Mouse (Mus musculus) stomach, postnatal 0 days (tissue): ENCODE measurements around the gene Ano5. TPM values are rescaled to one million over a fixed set of nuclear protein-coding genes. Genes with fewer than 3 reads are reported as not detected.

ENCODE experiments used
- ATAC-seq: fragments of 200-750 bp; cut with Nextera tagmentation; 2 replicates; pipeline ENCODE4 v1.8.0; 2017; ENCODE audit not compliant: low FRiP score, low TSS enrichment
- DNase-seq: peaks from one replicate; pipeline ENCODE4 v3.0.0-alpha.2; 2016; ENCODE audit warnings: low spot score
- H3K27ac ChIP-seq: fragments of 300-500 bp; sonication (generic); replicated peaks from 2 replicates; pipeline ENCODE4 v1.5.1; 2014; ENCODE audit warnings: mild to moderate bottlenecking, control low read depth
- H3K27me3 ChIP-seq: fragments of 300-500 bp; sonication (generic); 2 replicates; pipeline ENCODE4 v1.6.1; 2014; ENCODE audit warnings: low read length; ENCODE audit not compliant: control insufficient read depth, insufficient read depth
- H3K36me3 ChIP-seq: fragments of 300-500 bp; sonication (generic); 2 replicates; pipeline ENCODE4 v1.6.1; 2014; ENCODE audit warnings: low read length, mixed read lengths; ENCODE audit not compliant: control insufficient read depth, insufficient read depth
- H3K4me1 ChIP-seq: fragments of 300-500 bp; sonication (generic); replicated peaks from 2 replicates; pipeline ENCODE4 v1.6.1; 2014; ENCODE audit warnings: antibody characterized with exemption; ENCODE audit not compliant: control insufficient read depth, insufficient read depth
- H3K4me2 ChIP-seq: fragments of 300-500 bp; sonication (generic); replicated peaks from 2 replicates; pipeline ENCODE4 v1.6.1; 2014; ENCODE audit warnings: low read depth, mild to moderate bottlenecking, control low read depth, moderate library complexity
- H3K4me3 ChIP-seq: fragments of 300-500 bp; sonication (generic); 2 replicates; pipeline ENCODE4 v1.5.1; 2014; ENCODE audit warnings: low read depth, low read length, control low read depth
- H3K9ac ChIP-seq: fragments of 300-500 bp; sonication (generic); 2 replicates; pipeline ENCODE4 v1.6.1; 2014; ENCODE audit warnings: mild to moderate bottlenecking, low read length, control low read depth, mixed read lengths
- H3K9me3 ChIP-seq: fragments of 300-500 bp; sonication (generic); 2 replicates; pipeline ENCODE4 v1.6.1; 2016; ENCODE audit warnings: low read length; ENCODE audit not compliant: control insufficient read depth
- CTCF ChIP-seq: IDR thresholded peaks from 2 replicates; pipeline ENCODE4 v1.5.1; 2016; ENCODE audit warnings: antibody characterized with exemption, low read depth, mild to moderate bottlenecking, moderate library complexity
- EP300 ChIP-seq: optimal IDR thresholded peaks from 2 replicates; pipeline ENCODE3; 2016; ENCODE audit warnings: antibody characterized with exemption
- WGBS: fragments of 180-500 bp; shearing (Covaris S2); extraction: QIAGEN DNeasy Blood & Tissue Kit; methylation state at CpG from one replicate; pipeline ENCODE4 v1.1.7; 2014; 5-methylcytosine and 5-hydroxymethylcytosine counted together
- polyA plus RNA-seq: library from polyadenylated mRNA; unstranded; fragments of >200 nt; fragmentation: Nextera tagmentation; extraction: Ambion mirVana; gene quantifications from 2 replicates; pipeline ENCODE4 v1.2.1, GENCODE M21; 2015

The Ano5 gene
- polyA plus RNA-seq, 1 experiment from 2014 or later, result 0.08 TPM

- Histone ChIP-seq H3K4me1 (no peaks in the 10 kb centered on the region), H3K27ac (no peak overlapping the region), H3K9me3 (no peaks in the 10 kb centered on the region), H3K4me3 (no peak overlapping the region), H3K9ac (no peak overlapping the region), H3K36me3 (no peaks in the 10 kb centered on the region), H3K4me2 (no peak overlapping the region), H3K27me3 (peaks cover 7% of the 10 kb centered on the region; the same call in 1 of the 2 replicates)
- no peak for DNase-seq
- TF ChIP-seq EP300 (no peak), CTCF (no peak)
- ATAC-seq, result no peak
- 3% methylated on average over 16 of the region's 16 CpGs for WGBS
Measured at GRCm38 (mm10) chr7:51626451-51627000, 115.7 kb downstream of the Ano5 start.

- Histone ChIP-seq H3K9ac (no peak overlapping the region), H3K4me3 (no peak overlapping the region), H3K27ac (no peak overlapping the region), H3K36me3 (no peaks in the 10 kb centered on the region), H3K27me3 (peaks cover 4% of the 10 kb centered on the region; the same call in 1 of the 2 replicates), H3K4me2 (no peak overlapping the region), H3K9me3 (no peaks in the 10 kb centered on the region), H3K4me1 (no peaks in the 10 kb centered on the region)
- 2% methylated on average over 26 of the region's 26 CpGs for WGBS
- no peak for TF ChIP-seq CTCF
- no peak for TF ChIP-seq EP300
- DNase-seq (no peak), ATAC-seq (no peak)
Measured at GRCm38 (mm10) chr7:51627001-51627631, 116.3 kb downstream of the Ano5 start.

GRCm38 (mm10) chr7:51627666-51628065 is 116.8 kb downstream of the Ano5 start:
- H3K4me3 ChIP-seq, result no peak overlapping the region
- TF ChIP-seq EP300 (no peak), CTCF (no peak)
- H3K9ac ChIP-seq, result no peak overlapping the region
- no peak overlapping the region for H3K27ac ChIP-seq
- ATAC-seq (no peak), DNase-seq (no peak)
- peaks cover 2% of the 10 kb centered on the region; the same call in 1 of the 2 replicates for H3K27me3 ChIP-seq
- no peaks in the 10 kb centered on the region for H3K4me1 ChIP-seq
- WGBS, result under 1% methylated on average over 9 of the region's 9 CpGs
- H3K9me3 ChIP-seq, result no peaks in the 10 kb centered on the region
- H3K36me3 ChIP-seq, result no peaks in the 10 kb centered on the region
- H3K4me2 ChIP-seq, result no peak overlapping the region

- Histone ChIP-seq H3K4me1 (no peaks in the 10 kb centered on the region), H3K9me3 (no peaks in the 10 kb centered on the region), H3K9ac (no peak overlapping the region), H3K27me3 (peaks cover 2% of the 10 kb centered on the region; the same call in 1 of the 2 replicates), H3K27ac (no peak overlapping the region), H3K4me3 (no peak overlapping the region), H3K4me2 (no peak overlapping the region), H3K36me3 (no peaks in the 10 kb centered on the region)
- TF ChIP-seq EP300 (no peak), CTCF (no peak)
- ATAC-seq (no peak), DNase-seq (no peak)
- WGBS, result 2% methylated on average over 9 of the region's 9 CpGs
Measured at GRCm38 (mm10) chr7:51628349-51628748, 117.5 kb downstream of the Ano5 start.

- Histone ChIP-seq H3K4me3 (no peak overlapping the region), H3K9ac (no peak overlapping the region), H3K36me3 (no peaks in the 10 kb centered on the region), H3K27me3 (peaks cover 2% of the 10 kb centered on the region; the same call in 1 of the 2 replicates), H3K27ac (no peak overlapping the region), H3K4me2 (no peak overlapping the region), H3K4me1 (no peaks in the 10 kb centered on the region), H3K9me3 (no peaks in the 10 kb centered on the region)
- no peak for DNase-seq
- ATAC-seq, result no peak
- WGBS, result 3% methylated on average over 3 of the region's 3 CpGs
- TF ChIP-seq EP300 (no peak), CTCF (no peak)
Measured at GRCm38 (mm10) chr7:51629206-51629605, 118.4 kb downstream of the Ano5 start.

GRCm38 (mm10) chr7:51631171-51631570 is 120.3 kb downstream of the Ano5 start:
- H3K27me3 ChIP-seq, result peaks cover 2% of the 10 kb centered on the region; the same call in 1 of the 2 replicates
- no peak overlapping the region for H3K4me2 ChIP-seq
- DNase-seq, result no peak
- H3K9ac ChIP-seq, result no peak overlapping the region
- no peaks in the 10 kb centered on the region for H3K36me3 ChIP-seq
- TF ChIP-seq EP300 (no peak), CTCF (no peak)
- H3K4me1 ChIP-seq, result no peaks in the 10 kb centered on the region
- WGBS, result 42% methylated on average over 3 of the region's 3 CpGs
- no peaks in the 10 kb centered on the region for H3K9me3 ChIP-seq
- no peak overlapping the region for H3K27ac ChIP-seq
- no peak overlapping the region for H3K4me3 ChIP-seq
- ATAC-seq, result no peak
